Mouse (Mus musculus): ENCODE results near the gene Mad1l1. TPM values are rescaled to one million over a fixed set of nuclear protein-coding genes. Genes with fewer than 3 reads are reported as not detected.

The Mad1l1 gene
- total and polyA plus RNA-seq, 3 experiments = 40.5 to 65.2 TPM; not detected in 1

GRCm38 (mm10) chr5:140025301-140025700 is 296.1 kb downstream of the Mad1l1 start:
- no peak for DNase-seq (ENCODE audit: low read depth, low spot score)
- no peaks in the 10 kb centered on the region for H3K9me3 ChIP-seq (replicated peaks; ENCODE audit: insufficient read depth, low read length)
- no peaks in the 10 kb centered on the region; a peak in 1 of 4 replicates for H3K36me3 ChIP-seq (ENCODE audit: control insufficient read depth in 1 of 2, insufficient read depth in 2 of 2, low read length in 2 of 2)
- no peaks in the 10 kb centered on the region for H3K27me3 ChIP-seq (ENCODE audit: control insufficient read depth in 1 of 2, insufficient read depth in 2 of 2, low read length in 2 of 2)
- no peaks in the 10 kb centered on the region for H3K79me2 ChIP-seq (ENCODE audit: control insufficient read depth, insufficient read depth, low read length, poor library complexity)
- H3K4me3 ChIP-seq (ENCODE audit: control insufficient read depth in 1 of 2, insufficient read depth in 1 of 2, low read depth in 2 of 2, low read length in 2 of 2) = no peak overlapping the region
- TF ChIP-seq USF1 (IDR thresholded peaks at IDR 0.05; ENCODE audit: low read depth, low read length) = no peak
- no peak for TF ChIP-seq CHD2 (IDR thresholded peaks at IDR 0.05; ENCODE audit: low read length)
- TF ChIP-seq SMC3 (IDR thresholded peaks at IDR 0.05; ENCODE audit: low read depth, low read length) = no peak
- no peak for TF ChIP-seq ETS1 (IDR thresholded peaks at IDR 0.05; ENCODE audit: low read depth, low read length)
- TF ChIP-seq RAD21 (IDR thresholded peaks at IDR 0.05; ENCODE audit: low read depth, low read length) = no peak
- no peak for TF ChIP-seq TBP (IDR thresholded peaks at IDR 0.05; ENCODE audit: low read depth, low read length)
- no peak for TF ChIP-seq RCOR1 (IDR thresholded peaks at IDR 0.05; ENCODE audit: low read depth, low read length)
- TF ChIP-seq ZKSCAN1 (IDR thresholded peaks at IDR 0.05; ENCODE audit: low read depth, low read length) = no peak
- no peak for TF ChIP-seq MXI1 (IDR thresholded peaks at IDR 0.05; ENCODE audit: low read depth, low read length)
- no peak for TF ChIP-seq UBTF (IDR thresholded peaks at IDR 0.05; ENCODE audit: borderline replicate concordance, insufficient read depth, low read depth, low read length)
- no peaks in the 10 kb centered on the region for H3K4me1 ChIP-seq (ENCODE audit: control insufficient read depth in 1 of 2, insufficient read depth in 2 of 2, low read length in 2 of 2)
- H3K27ac ChIP-seq (ENCODE audit: control insufficient read depth, low read depth, low read length) = no peak overlapping the region
- no peak overlapping the region for H3K9ac ChIP-seq (ENCODE audit: control insufficient read depth, low read depth, low read length, poor library complexity, severe bottlenecking)

DNA sequence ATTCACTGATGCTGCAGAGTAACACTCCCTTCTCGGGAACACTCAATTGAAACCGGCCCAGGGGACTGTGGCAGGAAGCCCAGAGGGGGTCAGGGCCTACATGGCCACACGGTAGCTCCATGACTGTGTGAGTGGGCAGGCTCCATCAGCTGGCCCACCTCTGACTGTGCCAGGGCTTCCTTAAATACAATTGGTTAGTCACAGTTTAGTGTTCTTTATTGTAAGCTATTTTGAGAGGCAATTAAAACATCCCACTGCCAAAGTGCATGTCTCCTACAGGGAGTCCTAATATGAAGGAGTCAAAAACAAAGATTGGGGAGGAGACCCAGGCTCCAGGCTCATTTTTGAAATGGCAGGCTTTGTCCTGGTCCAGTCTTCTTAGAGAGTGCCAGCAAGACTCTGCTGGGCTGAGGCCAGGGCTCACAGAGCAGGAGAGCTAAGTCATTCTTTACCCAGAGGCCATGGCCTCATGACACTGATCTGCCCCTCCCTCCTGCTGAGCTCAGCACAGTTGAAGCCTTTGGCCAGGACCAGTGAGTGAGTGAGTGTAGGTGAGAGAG is 297.3 kb downstream of the Mad1l1 start:
- DNase-seq (ENCODE audit: low read depth, low spot score) = no peak
- H3K27me3 ChIP-seq (ENCODE audit: control insufficient read depth in 1 of 2, insufficient read depth in 2 of 2, low read length in 2 of 2) = no peaks in the 10 kb centered on the region
- H3K79me2 ChIP-seq (ENCODE audit: control insufficient read depth, insufficient read depth, low read length, poor library complexity) = no peaks in the 10 kb centered on the region
- no peak overlapping the region for H3K27ac ChIP-seq (ENCODE audit: control insufficient read depth, low read depth, low read length)
- no peaks in the 10 kb centered on the region for H3K4me1 ChIP-seq (ENCODE audit: control insufficient read depth in 1 of 2, insufficient read depth in 2 of 2, low read length in 2 of 2)
- no peaks in the 10 kb centered on the region for H3K9me3 ChIP-seq (replicated peaks; ENCODE audit: insufficient read depth, low read length)
- no peaks in the 10 kb centered on the region; a peak in 1 of 4 replicates for H3K36me3 ChIP-seq (ENCODE audit: control insufficient read depth in 1 of 2, insufficient read depth in 2 of 2, low read length in 2 of 2)
- no peak overlapping the region for H3K9ac ChIP-seq (ENCODE audit: control insufficient read depth, low read depth, low read length, poor library complexity, severe bottlenecking)
- no peak overlapping the region for H3K4me3 ChIP-seq (ENCODE audit: control insufficient read depth in 1 of 2, insufficient read depth in 1 of 2, low read depth in 2 of 2, low read length in 2 of 2)
- no peak for TF ChIP-seq SMC3 (IDR thresholded peaks at IDR 0.05; ENCODE audit: low read depth, low read length)

GRCm38 (mm10) chr5:140022861-140023260 is 298.5 kb downstream of the Mad1l1 start:
- TF ChIP-seq CHD1 (IDR thresholded peaks at IDR 0.05; ENCODE audit: low read depth, low read length) (no peak), SIN3A (IDR thresholded peaks at IDR 0.05; ENCODE audit: low read length) (no peak), HCFC1 (IDR thresholded peaks at IDR 0.05; ENCODE audit: low read depth, low read length) (no peak), MAX (IDR thresholded peaks at IDR 0.05; ENCODE audit: low read length) (no peak), NELFE (IDR thresholded peaks at IDR 0.05; ENCODE audit: low read depth, low read length) (no peak), NRF1 (IDR thresholded peaks at IDR 0.05; ENCODE audit: insufficient read depth, low read depth, low read length, poor library complexity, severe bottlenecking) (no peak), MAZ (IDR thresholded peaks at IDR 0.05; ENCODE audit: low read depth, low read length) (no peak), POLR2AphosphoS5 (IDR thresholded peaks at IDR 0.05; ENCODE audit: borderline replicate concordance, low read depth, low read length) (no peak), TCF12 (IDR thresholded peaks at IDR 0.05; ENCODE audit: low read depth, low read length) (no peak), RCOR1 (IDR thresholded peaks at IDR 0.05; ENCODE audit: low read depth, low read length) (no peak), USF2 (IDR thresholded peaks at IDR 0.05; ENCODE audit: borderline replicate concordance in 1 of 2, insufficient read depth in 1 of 2, low read depth in 1 of 2, low read length in 2 of 2) (no peak), E2F4 (IDR thresholded peaks at IDR 0.05; ENCODE audit: borderline replicate concordance, low read depth, low read length) (no peak), TAL1 (IDR thresholded peaks at IDR 0.05; ENCODE audit: low read length) (no peak), RAD21 (IDR thresholded peaks at IDR 0.05; ENCODE audit: low read depth, low read length) (no peak), MYC (IDR thresholded peaks at IDR 0.05; ENCODE audit: low read depth, low read length) (no peak), CHD2 (IDR thresholded peaks at IDR 0.05; ENCODE audit: low read length) (no peak)
- H3K9ac ChIP-seq (ENCODE audit: control insufficient read depth, low read depth, low read length, poor library complexity, severe bottlenecking) = no peak overlapping the region
- H3K79me2 ChIP-seq (ENCODE audit: control insufficient read depth, insufficient read depth, low read length, poor library complexity) = no peaks in the 10 kb centered on the region
- no peak for DNase-seq (ENCODE audit: low read depth, low spot score)
- H3K27me3 ChIP-seq (ENCODE audit: control insufficient read depth in 1 of 2, insufficient read depth in 2 of 2, low read length in 2 of 2) = no peaks in the 10 kb centered on the region
- no peak overlapping the region for H3K27ac ChIP-seq (ENCODE audit: control insufficient read depth, low read depth, low read length)
- H3K9me3 ChIP-seq (replicated peaks; ENCODE audit: insufficient read depth, low read length) = no peaks in the 10 kb centered on the region
- H3K36me3 ChIP-seq (ENCODE audit: control insufficient read depth in 1 of 2, insufficient read depth in 2 of 2, low read length in 2 of 2) = no peaks in the 10 kb centered on the region; a peak in 1 of 4 replicates
- no peak overlapping the region for H3K4me3 ChIP-seq (ENCODE audit: control insufficient read depth in 1 of 2, insufficient read depth in 1 of 2, low read depth in 2 of 2, low read length in 2 of 2)
- H3K4me1 ChIP-seq (ENCODE audit: control insufficient read depth in 1 of 2, insufficient read depth in 2 of 2, low read length in 2 of 2) = no peaks in the 10 kb centered on the region

All from MEL (cell line).